ENCODE assay signal across 13 mouse cellular contexts in genomic region chr11:96342576-96342930, GRCm38 (mm10). TPM values are rescaled to one million over a fixed set of nuclear protein-coding genes. Genes with fewer than 3 reads are reported as not detected.
DNase-seq lines count a peak whose midpoint lies in the region; ATAC-seq lines count a peak whose summit lies in the region.
"Had no signal": no experiment of that assay in that cellular context is flagged by ENCODE, and none has a peak within 500 bp of the region (broad histone marks: within the 10 kb centered on the region; RNA-seq: fewer than 3 reads in every experiment).

No protein-coding gene starts in this region.

- peak overlapping the region; percentile 58 for H3K4me3 ChIP-seq in heart, embryonic 10.5 days
- H3K4me3 ChIP-seq in lung, embryonic 15.5 days, result peak overlapping the region; percentile 48
- H3K4me3 ChIP-seq in intestine, embryonic 14.5 days (ENCODE audit: low read depth, low read length), result peak overlapping the region; percentile 42
- peak overlapping the region; percentile 35 for H3K4me3 ChIP-seq in stomach, embryonic 14.5 days (ENCODE audit: low read depth, low read length)
- H3K4me3 ChIP-seq: forebrain, embryonic 15.5 days had no signal

- H3K36me3 ChIP-seq in heart, embryonic 10.5 days, result 0 out of 2 replicates have a peak, but pooled peaks cover 2% of the 10 kb centered on the region
- no peaks in the 10 kb centered on the region for H3K36me3 ChIP-seq in lung, embryonic 15.5 days
- H3K36me3 ChIP-seq in intestine, embryonic 14.5 days (ENCODE audit: control insufficient read depth, insufficient read depth, low read length), result peaks cover 9% of the 10 kb centered on the region; the same call in 1 of the 2 replicates
- peaks cover 8% of the 10 kb centered on the region for H3K36me3 ChIP-seq in stomach, embryonic 14.5 days (ENCODE audit: control insufficient read depth, insufficient read depth, low read length)
- H3K36me3 ChIP-seq: forebrain, embryonic 15.5 days had no signal

- no peaks in the 10 kb centered on the region for H3K9me3 ChIP-seq in heart, embryonic 10.5 days
- H3K9me3 ChIP-seq in lung, embryonic 15.5 days, result no peaks in the 10 kb centered on the region
- H3K9me3 ChIP-seq in intestine, embryonic 14.5 days (ENCODE audit: control insufficient read depth, low read length), result no peaks in the 10 kb centered on the region
- no peaks in the 10 kb centered on the region for H3K9me3 ChIP-seq in stomach, embryonic 14.5 days (ENCODE audit: control insufficient read depth, low read depth, low read length)
- H3K9me3 ChIP-seq: forebrain, embryonic 15.5 days had no signal

- no peak overlapping the region for H3K27ac ChIP-seq in heart, embryonic 10.5 days
- peak overlapping the region; percentile 99 for H3K27ac ChIP-seq in lung, embryonic 15.5 days
- H3K27ac ChIP-seq in intestine, embryonic 14.5 days (ENCODE audit: low read depth), result peak overlapping the region; percentile 98
- peak overlapping the region; percentile 100 for H3K27ac ChIP-seq in stomach, embryonic 14.5 days (ENCODE audit: low read length)
- H3K27ac ChIP-seq: forebrain, embryonic 15.5 days had no signal

- WGBS in heart, embryonic 10.5 days, result 9% methylated on average over 4 of the region's 4 CpGs
- 11% methylated on average over 4 of the region's 4 CpGs for WGBS in lung, embryonic 15.5 days
- WGBS in intestine, embryonic 14.5 days, result 18% methylated on average over 4 of the region's 4 CpGs
- WGBS in stomach, embryonic 14.5 days, result 11% methylated on average over 4 of the region's 4 CpGs

- no peak for ATAC-seq in lung, embryonic 15.5 days (ENCODE audit: borderline replicate concordance, extremely low read depth, low FRiP score, low TSS enrichment)
- no peak for ATAC-seq in intestine, embryonic 14.5 days (replicated peaks; ENCODE audit: low FRiP score, low TSS enrichment, low read depth)
- ATAC-seq in stomach, embryonic 14.5 days (ENCODE audit: insufficient number of reproducible peaks, insufficient read depth, low FRiP score, low read depth), result no peak
- ATAC-seq in CD4-positive, CD25-positive, alpha-beta regulatory T cell, adult 4 months, result no peak
- ATAC-seq: forebrain, embryonic 15.5 days had no signal

- DNase-seq in heart, embryonic 10.5 days (ENCODE audit: low spot score), result no peak
- DNase-seq in heart, adult 11 months, result no peak
- no peak for DNase-seq in lung, postnatal 14 days
- peak; percentile 66 for DNase-seq in intestine, embryonic 14.5 days (ENCODE audit: low spot score)
- no peak for DNase-seq in spleen, adult 12 weeks (ENCODE audit: low spot score)
- DNase-seq: right cerebral cortex, postnatal 25 days had no signal

- H3K4me1 ChIP-seq in heart, embryonic 10.5 days, result peaks cover 50% of the 10 kb centered on the region
- peaks cover 45% of the 10 kb centered on the region for H3K4me1 ChIP-seq in lung, embryonic 15.5 days
- H3K4me1 ChIP-seq in intestine, embryonic 14.5 days (replicated peaks; ENCODE audit: control insufficient read depth, insufficient read depth, low read length), result peaks cover 75% of the 10 kb centered on the region
- H3K4me1 ChIP-seq in stomach, embryonic 14.5 days (ENCODE audit: control insufficient read depth, insufficient read depth, low read length), result peaks cover 46% of the 10 kb centered on the region

- peak overlapping the region; percentile 80 for H3K4me2 ChIP-seq in lung, embryonic 15.5 days
- H3K4me2 ChIP-seq in intestine, embryonic 14.5 days (ENCODE audit: low read length), result peak overlapping the region; percentile 85
- H3K4me2 ChIP-seq in stomach, embryonic 14.5 days (replicated peaks; ENCODE audit: low read depth, low read length), result peak overlapping the region; percentile 78
- H3K4me2 ChIP-seq: forebrain, embryonic 15.5 days had no signal

- H3K27me3 ChIP-seq in heart, embryonic 10.5 days (ENCODE audit: insufficient read depth, poor library complexity, severe bottlenecking), result peaks cover 99% of the 10 kb centered on the region
- peaks cover 71% of the 10 kb centered on the region for H3K27me3 ChIP-seq in lung, embryonic 15.5 days
- H3K27me3 ChIP-seq in intestine, embryonic 14.5 days (replicated peaks; ENCODE audit: control insufficient read depth, insufficient read depth, low read length), result no peaks in the 10 kb centered on the region
- H3K27me3 ChIP-seq in stomach, embryonic 14.5 days (ENCODE audit: control insufficient read depth, insufficient read depth, low read length), result 0 out of 2 replicates have a peak, but pooled peaks cover 3% of the 10 kb centered on the region

- peak overlapping the region; percentile 70 for H3K9ac ChIP-seq in lung, embryonic 15.5 days
- peak overlapping the region; percentile 76 for H3K9ac ChIP-seq in intestine, embryonic 14.5 days (ENCODE audit: low read length)
- H3K9ac ChIP-seq in stomach, embryonic 14.5 days (replicated peaks; ENCODE audit: low read depth, low read length), result peak overlapping the region; percentile 51
- H3K9ac ChIP-seq: forebrain, embryonic 15.5 days had no signal

RNA-seq across cellular contexts. Expression of gene Hoxb2, which starts 7.8 kb away (rescaled TPM):
- 5.7 and 27.6 TPM in 2 replicates for polyA plus RNA-seq in heart, embryonic 10.5 days (2016; fragmentation: Nextera tagmentation; extraction: Ambion mirVana)
- 36.9 and 39.2 TPM in 2 replicates for polyA plus RNA-seq in lung, embryonic 15.5 days (2015; fragmentation: Nextera tagmentation; extraction: Ambion mirVana)
- 22.9 and 27.9 TPM in 2 replicates for polyA plus RNA-seq in intestine, embryonic 14.5 days (2014; fragmentation: Nextera tagmentation; extraction: Ambion mirVana)
- 23.1 and 25.9 TPM in 2 replicates for polyA plus RNA-seq in stomach, embryonic 14.5 days (2014; fragmentation: Nextera tagmentation; extraction: Ambion mirVana)
- under 1 TPM in 1 of 2 experiments, not detected in 1; 0.09 TPM for polyA plus RNA-seq in CD4-positive, CD25-positive, alpha-beta regulatory T cell, adult 4 months (2017; shearing (Covaris generic))
- polyA plus RNA-seq: cortical plate, adult 2 months; forebrain, embryonic 15.5 days had no signal

RNA-seq across cellular contexts. Expression of gene Hoxb3, which starts 19.4 kb away (rescaled TPM):
- polyA plus RNA-seq in heart, embryonic 10.5 days (2016; fragmentation: Nextera tagmentation; extraction: Ambion mirVana), result 0.42 and 1.8 TPM in 2 replicates
- 3.0 and 3.8 TPM in 2 replicates for polyA plus RNA-seq in lung, embryonic 15.5 days (2015; fragmentation: Nextera tagmentation; extraction: Ambion mirVana)
- 3.7 and 4.9 TPM in 2 replicates for polyA plus RNA-seq in intestine, embryonic 14.5 days (2014; fragmentation: Nextera tagmentation; extraction: Ambion mirVana)
- 3.6 and 4.7 TPM in 2 replicates for polyA plus RNA-seq in stomach, embryonic 14.5 days (2014; fragmentation: Nextera tagmentation; extraction: Ambion mirVana)
- polyA plus RNA-seq in CD4-positive, CD25-positive, alpha-beta regulatory T cell, adult 4 months (2017; shearing (Covaris generic)), result under 1 TPM; 0.22 to 0.56 TPM
- polyA plus RNA-seq: cortical plate, adult 2 months; forebrain, embryonic 15.5 days had no signal

RNA-seq across cellular contexts. Expression of gene Hoxb1, which starts 23.0 kb away (rescaled TPM):
- polyA plus RNA-seq in heart, embryonic 10.5 days (2016; fragmentation: Nextera tagmentation; extraction: Ambion mirVana), result 0.20 and 3.3 TPM in 2 replicates
- polyA plus RNA-seq in lung, embryonic 15.5 days (2015; fragmentation: Nextera tagmentation; extraction: Ambion mirVana), result 0.14 TPM in 1 of 2 replicates, not detected in the other
- 0.36 and 0.42 TPM in 2 replicates for polyA plus RNA-seq in intestine, embryonic 14.5 days (2014; fragmentation: Nextera tagmentation; extraction: Ambion mirVana)
- 0.22 and 0.32 TPM in 2 replicates for polyA plus RNA-seq in stomach, embryonic 14.5 days (2014; fragmentation: Nextera tagmentation; extraction: Ambion mirVana)
- polyA plus RNA-seq in CD4-positive, CD25-positive, alpha-beta regulatory T cell, adult 4 months (2017; shearing (Covaris generic)), result not detected
- polyA plus RNA-seq: cortical plate, adult 2 months; forebrain, embryonic 15.5 days; lung, adult 2 months; thymus, postnatal 0 days had no signal

RNA-seq across cellular contexts. Expression of gene Hoxb4, which starts 24.5 kb away (rescaled TPM):
- 0.31 and 2.0 TPM in 2 replicates for polyA plus RNA-seq in heart, embryonic 10.5 days (2016; fragmentation: Nextera tagmentation; extraction: Ambion mirVana)
- 4.3 and 4.4 TPM in 2 replicates for polyA plus RNA-seq in lung, embryonic 15.5 days (2015; fragmentation: Nextera tagmentation; extraction: Ambion mirVana)
- 3.5 and 3.8 TPM in 2 replicates for polyA plus RNA-seq in intestine, embryonic 14.5 days (2014; fragmentation: Nextera tagmentation; extraction: Ambion mirVana)
- polyA plus RNA-seq in stomach, embryonic 14.5 days (2014; fragmentation: Nextera tagmentation; extraction: Ambion mirVana), result 3.5 and 3.7 TPM in 2 replicates
- 1 to 10 TPM; 1.9 to 2.5 TPM for polyA plus RNA-seq in CD4-positive, CD25-positive, alpha-beta regulatory T cell, adult 4 months (2017; shearing (Covaris generic))
- polyA plus RNA-seq: cortical plate, adult 2 months; forebrain, embryonic 15.5 days had no signal

RNA-seq across cellular contexts. Expression of gene Hoxb5, which starts 39.4 kb away (rescaled TPM):
- polyA plus RNA-seq in heart, embryonic 10.5 days (2016; fragmentation: Nextera tagmentation; extraction: Ambion mirVana), result 1.0 and 5.2 TPM in 2 replicates
- polyA plus RNA-seq in lung, embryonic 15.5 days (2015; fragmentation: Nextera tagmentation; extraction: Ambion mirVana), result 46.1 and 54.1 TPM in 2 replicates
- polyA plus RNA-seq in intestine, embryonic 14.5 days (2014; fragmentation: Nextera tagmentation; extraction: Ambion mirVana), result 49.6 and 51.6 TPM in 2 replicates
- 21.2 and 23.3 TPM in 2 replicates for polyA plus RNA-seq in stomach, embryonic 14.5 days (2014; fragmentation: Nextera tagmentation; extraction: Ambion mirVana)
- not detected for polyA plus RNA-seq in CD4-positive, CD25-positive, alpha-beta regulatory T cell, adult 4 months (2017; shearing (Covaris generic))
- polyA plus RNA-seq: cortical plate, adult 2 months; forebrain, embryonic 15.5 days had no signal
